Mouse (Mus musculus) G1E (cell line): ENCODE measurements around the gene Sv2a.

Source experiments
- CTCF ChIP-seq: IDR thresholded peaks from 2 replicates; pipeline ENCODE4 v1.5.1; 2012; ENCODE audit warnings: low read depth, low read length, inconsistent platforms, mixed read lengths
- GATA1 ChIP-seq: IDR thresholded peaks from 2 replicates; pipeline ENCODE4 v1.6.1; 2012; ENCODE audit warnings: borderline replicate concordance, low read length, inconsistent platforms, mixed read lengths
- GATA2 ChIP-seq: IDR thresholded peaks from 2 replicates; pipeline ENCODE4 v1.6.1; 2012; ENCODE audit warnings: low read depth, low read length, inconsistent platforms, borderline replicate concordance
- POLR2AphosphoS5 ChIP-seq: IDR thresholded peaks from 2 replicates; pipeline ENCODE4 v1.6.1; 2012; ENCODE audit warnings: low read depth, low read length, inconsistent platforms; ENCODE audit not compliant: insufficient replicate concordance
- TAL1 ChIP-seq: conservative IDR thresholded peaks from 2 replicates; pipeline ENCODE4 v1.6.1; 2012; ENCODE audit warnings: low read depth, low read length, inconsistent platforms, mixed read lengths

- TF ChIP-seq CTCF (no peak), TAL1 (no peak), GATA1 (no peak), POLR2AphosphoS5 (no peak), GATA2 (no peak)
Observed at GRCm38 (mm10) chr3:96178902-96179301, 2.0 kb upstream of the Sv2a start.
